Mouse (Mus musculus) erythroblast, adult 5-6 weeks (primary cell): ENCODE results near the gene Safb2. TPM values are rescaled to one million over a fixed set of nuclear protein-coding genes. Genes with fewer than 3 reads are reported as not detected.
A peak's percentile ranks its signal among the peaks of the same experiment; 100 is the strongest.
"Not testable (repeated sequence)": the region's sequence is repeated elsewhere in the genome, so short reads cannot be mapped to it uniquely, and the experiment has no call there.

Experiments
- ATAC-seq: replicated peaks from 2 replicates; pipeline ENCODE4 v1.8.0; 2016; ENCODE audit warnings: moderate number of reproducible peaks, mild to moderate bottlenecking, moderate TSS enrichment, inconsistent platforms; ENCODE audit not compliant: poor library complexity, low FRiP score, severe bottlenecking
- total RNA-seq, 2 experiments: library from RNA; stranded (forward) in 1 of 2; stranded (reverse) in 1 of 2; fragments of 150-400 nt in 1 of 2; fragments of 200-764, 138-1000 nt in 1 of 2; gene quantifications; 2 replicates each; pipeline versions ENCODE4 v1.2.3 to v1.2.4; 2015 to 2017; ENCODE audit warnings: low replicate concordance in 2 of 2

The Safb2 gene
- 71.9 and 87.0 TPM in 2 replicates for total RNA-seq (2015; ENCODE audit: low replicate concordance)
- 316 and 354 TPM in 2 replicates for total RNA-seq (2017; ENCODE audit: low replicate concordance)

DNA sequence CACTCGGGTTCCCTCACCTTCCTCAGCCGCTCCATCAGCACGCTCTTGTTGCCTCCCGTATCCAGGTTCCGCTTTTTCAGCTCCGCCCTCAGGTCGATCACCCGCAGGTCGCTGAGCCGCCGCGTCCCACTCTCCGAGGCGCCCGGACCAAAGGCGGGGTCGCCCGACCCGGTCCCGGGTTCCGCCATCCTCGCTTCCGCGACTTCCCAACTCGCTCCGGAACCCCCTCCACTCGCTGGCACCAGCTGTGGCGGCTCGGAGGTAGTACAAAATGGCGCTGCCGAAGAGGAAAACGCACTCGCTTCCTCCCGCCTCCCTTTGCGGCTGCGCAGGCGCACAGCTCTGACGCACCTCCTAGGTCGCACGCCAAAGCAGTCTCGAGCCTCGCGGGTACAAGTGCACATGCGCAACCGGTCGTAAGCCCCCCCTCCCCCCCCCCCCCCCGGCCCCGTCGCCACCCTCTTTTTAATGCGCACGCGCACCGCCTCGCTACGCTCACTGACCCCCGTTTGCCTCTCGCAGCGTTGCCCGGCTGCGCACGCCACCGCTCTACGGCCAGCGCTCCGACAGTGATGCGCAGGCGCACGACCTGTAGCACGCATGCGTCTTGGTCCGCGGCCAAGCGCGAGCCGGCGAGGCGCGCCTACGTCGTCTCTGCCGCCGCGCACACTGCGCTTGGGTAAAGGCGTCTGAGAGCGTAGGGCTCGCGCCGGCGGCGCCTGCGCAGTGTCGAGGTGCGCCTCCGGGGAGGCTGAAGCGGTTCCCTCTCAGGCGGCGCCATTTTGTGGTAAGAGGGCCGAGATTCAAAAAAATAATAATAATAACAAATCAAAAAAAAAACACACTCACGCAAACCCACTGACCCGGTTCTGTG is at the start of gene Safb2, which contains the start of gene Safb:
Gene Safb2 (minus strand): TSS at position 329 of the 874 bp plus-strand sequence.
Gene Safb (plus strand): TSS at position 569 of the 874 bp plus-strand sequence.
- peak; percentile 81 for ATAC-seq

DNA sequence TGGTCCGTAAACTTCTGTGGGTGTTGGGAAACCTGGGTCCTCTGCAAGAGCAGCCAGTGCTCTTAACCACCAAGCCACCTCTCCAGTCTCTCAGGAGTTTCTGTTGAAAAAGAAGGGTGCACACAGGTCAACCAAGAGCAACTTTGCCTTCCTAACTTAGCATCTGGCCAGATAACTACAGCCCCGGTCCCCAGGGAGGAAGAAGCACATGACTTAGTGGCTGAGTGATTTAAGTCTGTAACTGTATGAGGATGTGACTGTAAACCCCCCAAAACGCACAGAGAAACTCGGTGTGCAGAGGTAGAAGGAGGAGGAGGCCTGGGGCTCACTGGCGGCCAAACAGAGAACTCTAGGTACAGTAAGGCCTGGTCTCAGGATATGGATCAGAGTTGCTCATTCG is 49.6 kb upstream of the Safb2 start:
- no peak for ATAC-seq

GRCm38 (mm10) chr17:56631807-56632206 is 47.4 kb upstream of the Safb2 start:
- ATAC-seq: no peak

DNA sequence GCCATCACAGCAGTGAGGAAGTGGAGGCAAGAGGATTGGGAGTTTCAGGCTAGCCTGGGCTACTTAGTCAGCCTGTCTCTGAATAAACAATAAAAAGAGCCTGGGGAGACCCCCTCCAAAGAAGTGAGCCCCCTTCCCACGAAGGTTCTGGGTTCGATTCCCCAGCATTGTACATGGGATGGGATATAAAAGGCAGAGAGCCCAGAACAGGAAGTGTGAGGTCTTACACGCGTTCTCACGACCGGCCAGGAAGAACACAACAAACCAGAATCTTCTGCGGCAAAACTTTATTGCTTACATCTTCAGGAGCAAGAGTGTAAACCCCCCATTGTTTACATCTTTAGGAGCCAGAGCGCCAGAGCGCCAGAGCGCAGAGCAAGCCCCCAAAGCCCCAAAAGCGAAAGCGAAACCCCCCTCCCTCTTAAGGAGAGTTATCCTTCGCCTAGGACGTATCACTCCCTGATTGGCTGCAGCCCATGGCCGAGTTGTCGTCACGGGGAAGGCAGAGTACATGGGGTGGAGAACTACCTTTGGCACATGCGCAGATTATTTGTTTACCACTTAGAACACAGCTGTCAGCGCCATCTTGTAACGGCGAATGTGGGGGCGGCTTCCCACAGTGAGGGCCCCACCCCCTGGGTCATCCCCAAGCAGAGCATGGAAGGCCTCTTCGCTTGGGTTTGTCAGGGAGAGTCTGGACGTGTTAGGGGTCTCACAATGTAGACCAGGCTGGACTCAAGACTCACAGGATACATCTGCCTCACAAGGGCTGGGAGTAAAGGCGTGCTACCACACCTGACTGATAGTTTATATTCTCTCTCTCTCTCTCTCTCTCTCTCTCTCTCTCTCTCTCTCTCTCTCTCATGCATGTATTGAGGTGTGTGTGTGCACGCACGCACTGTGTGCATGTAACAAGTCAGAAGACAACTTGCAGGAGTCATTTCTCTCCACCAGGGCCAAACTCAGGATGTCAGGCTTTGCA is 45.7 kb upstream of the Safb2 start:
- ATAC-seq: not testable (repeated sequence)

DNA sequence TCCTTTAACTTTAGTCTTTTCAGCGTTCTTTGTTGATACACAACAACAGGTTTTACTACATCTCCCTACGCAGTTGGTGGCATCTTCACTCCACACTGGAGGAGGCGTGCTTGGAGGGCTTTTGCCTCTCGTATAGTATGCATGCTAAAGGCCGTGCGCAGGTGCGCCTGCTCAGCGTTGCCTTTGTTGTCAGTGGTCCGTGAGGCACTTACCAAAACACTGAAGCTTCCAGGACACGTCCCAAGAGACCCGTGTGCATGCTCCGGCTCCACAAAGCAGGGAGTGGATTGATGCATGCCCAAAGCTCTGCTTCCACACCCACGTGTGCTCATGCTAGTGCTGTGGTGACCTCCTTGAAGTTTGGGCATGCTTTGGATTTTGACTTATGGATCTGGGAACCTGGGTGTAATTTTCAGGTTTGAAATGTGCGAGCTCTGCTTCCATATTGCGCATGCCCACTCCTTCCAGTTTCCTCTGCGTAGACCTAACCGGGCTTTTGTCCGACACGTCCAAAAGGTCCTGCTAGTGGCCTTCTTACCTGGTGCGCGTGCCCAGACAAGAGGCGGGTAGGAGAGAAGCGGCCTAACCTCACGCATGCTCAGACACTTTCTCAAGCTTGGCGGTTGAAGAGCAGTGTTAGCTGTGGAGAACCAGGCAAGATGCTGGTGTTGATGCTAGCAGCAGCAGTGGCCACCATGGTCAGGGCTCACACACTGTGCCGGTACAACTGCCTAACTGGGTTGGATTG is 43.3 kb upstream of the Safb2 start, which contains the start of gene Catsperd:
Gene Catsperd (plus strand): TSS at position 614 of the 748 bp plus-strand sequence.
- ATAC-seq: no peak

DNA sequence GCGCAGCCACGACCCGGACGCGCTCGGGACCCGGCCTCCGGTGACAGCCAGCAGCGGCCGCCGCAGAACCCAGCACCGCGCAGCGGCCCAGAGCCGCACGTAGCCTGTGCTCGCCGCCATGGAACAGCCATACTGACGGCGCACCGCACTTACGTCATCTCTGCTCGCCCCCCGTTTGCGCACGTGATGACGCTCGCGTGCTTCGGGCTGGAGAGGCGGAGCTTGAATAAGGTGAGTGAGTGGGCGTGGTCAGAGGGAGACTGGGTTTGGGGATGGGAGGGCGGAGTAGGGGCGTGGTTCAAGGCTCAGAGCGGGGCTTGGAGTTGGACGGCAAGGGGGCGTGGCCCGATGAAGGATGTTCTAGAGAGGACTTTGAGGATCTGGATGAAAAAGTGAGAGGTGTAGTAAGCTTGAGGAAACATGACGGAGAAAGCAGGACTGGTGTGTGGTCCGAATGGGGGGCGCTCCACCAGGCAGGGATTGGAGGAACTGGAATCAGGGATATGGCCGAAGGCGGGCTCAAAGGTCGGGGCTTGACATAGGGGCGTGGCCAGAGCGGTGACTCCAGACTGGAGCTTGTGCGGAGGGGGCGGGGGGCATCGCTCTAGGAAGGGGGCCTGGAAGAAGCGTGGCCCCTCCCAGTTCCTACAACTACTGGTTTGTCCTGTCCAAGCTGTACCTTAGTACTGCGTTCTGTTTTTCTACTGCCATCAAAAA is 42.5 kb upstream of the Safb2 start, which contains the start of gene Lonp1:
Gene Lonp1 (minus strand): TSS at position 134 of the 717 bp plus-strand sequence.
- peak; percentile 95 for ATAC-seq

GRCm38 (mm10) chr17:56626260-56626659 is 41.9 kb upstream of the Safb2 start:
- 0 out of 2 replicates have a peak, but pooled peaks have one; percentile 3 for ATAC-seq

DNA sequence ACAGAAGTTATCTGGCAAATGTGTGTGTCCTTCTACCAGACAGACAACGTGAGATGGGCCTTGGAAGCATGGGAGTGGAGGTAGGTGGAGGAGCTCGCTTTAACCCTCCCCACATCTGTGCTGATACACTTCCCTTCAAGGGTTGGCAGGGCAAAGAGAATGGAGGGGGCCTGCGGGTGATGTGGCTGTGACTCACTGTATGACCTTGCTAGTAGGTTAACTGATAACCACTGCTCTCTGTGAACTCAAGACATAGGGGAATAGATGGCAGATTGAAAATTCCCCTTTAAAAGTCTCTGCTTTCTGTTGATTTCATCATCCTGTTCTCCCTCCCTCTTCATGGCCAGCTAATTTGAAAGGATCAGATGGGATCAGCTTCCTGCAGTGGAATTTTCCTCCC is 41.1 kb upstream of the Safb2 start:
- ATAC-seq: no peak

DNA sequence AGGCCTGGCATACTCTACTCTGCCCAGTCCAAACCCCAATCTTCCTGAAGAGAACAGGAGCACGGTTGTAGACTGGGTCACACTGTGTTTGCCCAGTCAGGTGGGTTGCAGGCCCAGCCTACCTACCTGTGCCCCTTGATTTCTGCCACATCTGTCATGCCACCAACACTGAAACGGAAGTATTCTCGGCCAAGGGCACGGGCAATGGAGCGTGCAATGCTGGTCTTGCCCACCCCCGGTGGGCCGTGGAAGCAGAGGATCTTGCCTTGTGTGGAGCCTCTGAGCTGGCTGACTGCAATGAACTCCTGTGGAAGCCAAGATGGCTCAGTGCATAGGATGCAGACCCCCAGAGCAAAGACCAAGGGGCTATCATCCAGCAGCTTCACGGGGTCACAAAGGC is 33.2 kb upstream of the Safb2 start:
- ATAC-seq: no peak

GRCm38 (mm10) chr17:56616725-56617124 is 32.3 kb upstream of the Safb2 start:
- ATAC-seq: no peak

DNA sequence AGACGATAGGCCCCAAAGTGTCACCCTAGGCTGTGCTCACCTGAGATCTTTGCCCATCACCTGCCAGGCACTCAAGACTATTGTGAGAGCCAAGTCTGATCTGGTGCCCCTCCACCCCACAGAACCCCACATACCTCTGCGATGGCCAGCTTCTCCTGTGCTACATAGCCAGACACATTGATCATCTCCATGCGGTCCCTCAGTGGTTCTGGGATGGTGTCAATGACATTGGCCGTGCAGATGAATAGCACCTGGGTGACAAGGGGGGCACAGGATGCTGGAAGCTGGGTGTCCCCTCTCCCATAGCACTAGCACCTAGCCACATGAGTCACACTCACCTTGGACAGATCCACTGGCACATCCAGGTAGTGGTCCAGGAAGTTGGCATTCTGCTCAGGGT is 31.4 kb upstream of the Safb2 start:
- no peak for ATAC-seq

DNA sequence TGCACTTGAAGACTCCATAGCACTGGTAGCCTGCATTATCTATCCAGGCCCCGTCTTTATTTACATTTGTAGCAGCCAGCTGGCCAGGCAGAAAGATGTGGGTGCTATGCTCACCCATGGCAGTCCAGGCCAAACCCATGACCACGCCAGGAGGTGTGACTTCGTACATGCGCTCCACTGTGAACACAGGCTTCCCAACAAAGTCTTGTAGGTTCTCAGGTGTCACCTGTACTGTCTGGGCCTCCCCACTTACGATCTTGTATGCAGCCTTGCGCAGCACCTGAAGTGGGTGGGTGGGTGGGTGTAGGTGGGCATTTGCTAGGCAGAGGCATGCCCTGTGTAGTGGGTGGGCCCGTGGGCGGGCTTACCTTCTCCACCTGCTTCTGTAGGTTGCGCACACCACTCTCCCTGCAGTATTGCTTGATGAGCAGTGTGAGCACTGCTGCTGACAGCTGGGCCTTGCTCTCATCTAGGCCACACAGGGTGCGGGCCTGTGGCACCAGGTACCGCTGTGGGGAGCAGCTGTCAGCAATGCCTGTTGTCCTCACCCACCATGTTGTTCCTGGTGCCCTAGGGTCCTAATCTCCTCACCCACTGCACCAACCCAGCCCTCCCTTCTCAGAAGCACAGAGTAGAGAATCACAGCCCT is 30.9 kb upstream of the Safb2 start:
- no peak for ATAC-seq

DNA sequence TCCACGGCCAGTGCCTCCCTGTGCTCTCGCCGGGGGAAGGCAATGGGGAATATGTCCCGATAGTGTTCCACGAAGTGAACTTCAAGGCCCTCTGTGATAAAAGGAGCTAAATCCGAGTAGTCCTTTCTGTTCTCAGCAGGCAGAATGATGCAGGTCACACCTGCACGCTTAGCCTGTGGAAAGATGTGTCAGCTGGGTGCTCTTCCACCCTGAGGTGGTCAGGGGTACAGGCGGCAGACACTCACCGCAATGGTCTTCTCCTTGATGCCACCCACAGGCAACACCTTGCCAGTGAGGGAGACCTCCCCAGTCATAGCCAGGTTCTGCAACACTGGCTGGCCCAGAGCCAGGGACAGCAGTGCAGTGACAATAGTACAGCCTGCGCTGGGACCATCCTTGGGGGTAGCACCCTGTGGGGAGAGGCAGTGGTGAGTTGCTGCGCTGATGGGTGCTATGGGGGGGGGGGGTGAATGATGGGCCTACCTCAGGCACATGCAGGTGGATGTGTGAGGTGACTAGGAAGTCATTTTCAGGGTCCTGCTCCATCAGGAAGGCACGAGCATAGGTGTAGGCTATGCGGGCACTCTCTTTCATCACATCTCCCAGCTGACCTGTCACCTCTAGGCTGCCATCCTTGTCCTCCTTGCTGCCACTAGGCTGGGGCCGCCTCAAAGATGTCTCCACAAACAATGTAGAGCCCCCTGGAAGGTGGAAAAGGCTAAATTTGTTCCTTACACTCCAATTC is 30.2 kb upstream of the Safb2 start:
- ATAC-seq: no peak

GRCm38 (mm10) chr17:56613893-56614292 is 29.5 kb upstream of the Safb2 start:
- ATAC-seq: not testable (repeated sequence)

DNA sequence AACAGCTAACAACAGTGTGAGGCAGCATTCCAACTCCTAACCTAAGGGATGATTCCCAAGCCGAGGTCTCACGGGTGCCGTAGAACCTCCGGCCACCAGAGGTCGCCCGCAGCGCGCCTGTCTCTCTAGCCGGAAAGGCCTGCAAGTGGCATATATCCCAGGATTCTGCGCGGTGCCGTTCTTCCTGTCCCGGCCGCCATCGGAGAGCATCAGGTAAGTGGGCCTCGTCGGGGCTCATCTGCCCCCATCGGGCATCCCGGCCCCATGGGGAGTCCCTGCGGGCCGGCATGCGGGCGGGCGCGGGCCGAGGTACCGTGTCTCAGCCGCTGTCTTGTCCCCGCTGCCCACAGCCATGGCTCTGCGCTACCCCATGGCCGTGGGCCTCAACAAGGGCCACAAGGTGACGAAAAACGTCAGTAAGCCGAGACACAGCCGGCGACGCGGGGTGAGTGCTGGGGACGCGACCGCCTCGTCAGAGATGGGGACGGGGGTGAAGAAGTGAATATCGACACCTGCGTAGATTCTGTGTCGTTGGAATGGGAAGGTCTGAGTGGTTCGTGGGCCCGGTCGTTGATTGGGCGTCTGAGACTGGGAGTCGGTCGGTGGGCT is 29.0 kb upstream of the Safb2 start, which contains the start of gene Rpl36:
Gene Rpl36 (plus strand): TSS at position 181 of the 609 bp plus-strand sequence.
- peak; percentile 74 for ATAC-seq

DNA sequence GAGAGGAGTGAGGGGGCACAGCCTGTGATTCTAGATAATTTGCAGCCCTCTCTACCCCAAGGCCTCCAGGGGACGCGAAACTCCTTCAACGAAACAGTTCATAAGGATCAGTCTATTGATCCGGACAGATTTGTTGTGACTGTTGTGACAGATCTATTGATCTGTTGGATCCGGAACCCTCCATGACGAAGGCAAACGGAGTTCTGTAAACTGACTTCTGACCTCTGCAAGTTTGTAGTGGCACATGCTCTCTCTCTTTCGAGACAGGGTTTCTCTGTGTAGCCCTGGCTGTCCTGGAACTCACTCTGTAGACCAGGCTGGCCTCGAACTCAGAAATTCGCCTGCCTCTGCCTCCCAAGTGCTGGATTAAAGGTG is 28.2 kb upstream of the Safb2 start:
- ATAC-seq: not testable (repeated sequence)
